ENCODE assay signal across 17 mouse cellular contexts in the genomic region with DNA sequence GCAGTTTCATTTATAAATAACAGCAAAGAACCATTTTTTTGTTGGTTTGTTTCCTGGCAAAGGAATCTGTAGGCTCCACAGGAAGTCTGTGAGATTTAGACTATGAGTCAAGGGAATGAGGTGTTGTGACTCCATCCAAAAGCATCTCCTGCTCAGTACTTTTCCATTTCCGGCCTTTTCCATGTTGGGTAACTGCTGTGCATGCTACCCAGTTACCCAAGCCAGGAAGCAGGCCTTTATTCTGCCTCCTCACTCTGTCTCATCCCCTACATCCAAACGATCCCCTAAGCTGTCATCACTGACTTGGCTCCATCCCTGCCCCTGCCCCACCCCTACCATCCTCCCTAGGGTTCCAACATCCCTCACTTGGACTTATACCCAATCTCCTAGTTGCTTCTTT. TPM values are rescaled to one million over a fixed set of nuclear protein-coding genes. Genes with fewer than 3 reads are reported as not detected.
A peak's percentile ranks its signal among the peaks of the same experiment; 100 is the strongest.
DNase-seq lines count a peak whose midpoint lies in the region; ATAC-seq and TF ChIP-seq lines count a peak whose summit lies in the region.
"Had no signal": no experiment of that assay in that cellular context is flagged by ENCODE, and none has a peak within 500 bp of the region (broad histone marks: within the 10 kb centered on the region; RNA-seq: fewer than 3 reads in every experiment).

No protein-coding gene starts in this region.

- peak; percentile 87 for ATAC-seq in frontal cortex, adult (ENCODE audit: low TSS enrichment)
- no peak for ATAC-seq in kidney, embryonic 15.5 days (replicated peaks; ENCODE audit: low FRiP score)
- ATAC-seq in megakaryocyte, adult 5-6 weeks (ENCODE audit: poor library complexity, severe bottlenecking): no peak
- ATAC-seq: forebrain, embryonic 16.5 days; midbrain, embryonic 16.5 days had no signal

- H3K9me3 ChIP-seq in kidney, embryonic 15.5 days (replicated peaks): no peaks in the 10 kb centered on the region
- no peaks in the 10 kb centered on the region for H3K9me3 ChIP-seq in megakaryocyte, embryonic 14.5 days
- H3K9me3 ChIP-seq: G1E had no signal

- no peaks in the 10 kb centered on the region for H3K79me2 ChIP-seq in myocyte (ENCODE audit: control insufficient read depth, insufficient read depth)

- TF ChIP-seq POLR2A in myocyte (IDR thresholded peaks at IDR 0.05; ENCODE audit: insufficient read length, low read depth): no peak

- H3K4me2 ChIP-seq in kidney, embryonic 15.5 days: no peak overlapping the region
- peak overlapping the region; percentile 65 for H3K4me2 ChIP-seq in myocyte (ENCODE audit: low read depth)
- H3K4me2 ChIP-seq: liver, embryonic 11.5 days had no signal

- H3K4me1 ChIP-seq in kidney, embryonic 15.5 days: peaks cover 19% of the 10 kb centered on the region
- peaks cover 58% of the 10 kb centered on the region for H3K4me1 ChIP-seq in megakaryocyte, embryonic 14.5 days

- 73% methylated on average over 2 of the region's 2 CpGs for WGBS in kidney, embryonic 15.5 days

- DNase-seq in frontal cortex, postnatal 10 days (ENCODE audit: low spot score in 2 of 2): no peak
- no peak for DNase-seq in kidney, postnatal 10 days
- no peak for DNase-seq in right cerebral cortex, postnatal 14 days
- DNase-seq: cerebellum, adult 9-10 months; embryo, embryonic 11 days; heart, postnatal 36 days; retina, postnatal 1 day had no signal

- no peak overlapping the region for H3K4me3 ChIP-seq in kidney, embryonic 15.5 days (replicated peaks)
- H3K4me3 ChIP-seq in megakaryocyte, embryonic 14.5 days (replicated peaks): peak overlapping the region; percentile 16
- H3K4me3 ChIP-seq in myocyte: no peak overlapping the region

- no peak overlapping the region for H3K9ac ChIP-seq in kidney, embryonic 15.5 days

- H3K27ac ChIP-seq in kidney, embryonic 15.5 days: 0 out of 2 replicates have a peak overlapping the region, but pooled peaks have one; percentile 1
- H3K27ac ChIP-seq: macrophage had no signal

- H3ac ChIP-seq in myocyte (ENCODE audit: control insufficient read depth, insufficient read length): no peak overlapping the region

- H3K27me3 ChIP-seq in kidney, embryonic 15.5 days: no peaks in the 10 kb centered on the region
- no peaks in the 10 kb centered on the region for H3K27me3 ChIP-seq in megakaryocyte, embryonic 14.5 days (replicated peaks)
- no peaks in the 10 kb centered on the region for H3K27me3 ChIP-seq in myocyte (ENCODE audit: control insufficient read depth, insufficient read depth, insufficient read length)

- H3K36me3 ChIP-seq in kidney, embryonic 15.5 days: no peaks in the 10 kb centered on the region
- H3K36me3 ChIP-seq in megakaryocyte, embryonic 14.5 days (replicated peaks; ENCODE audit: low read length): no peaks in the 10 kb centered on the region
- H3K36me3 ChIP-seq in myocyte (ENCODE audit: control insufficient read depth, insufficient read depth): no peaks in the 10 kb centered on the region
- H3K36me3 ChIP-seq: G1E had no signal

TF ChIP-seq in myocyte, 11 proteins besides CTCF, POLR2A, EP300 and RAD21:
- TF ChIP-seq CEBPB (IDR thresholded peaks at IDR 0.05; ENCODE audit: insufficient read depth, poor library complexity, severe bottlenecking) (0 out of 2 replicates have a peak, but pooled peaks have one; percentile 40), E2F4 (IDR thresholded peaks at IDR 0.05; ENCODE audit: insufficient read depth) (no peak)

RNA-seq across cellular contexts. Expression of a gene that starts 18.6 kb away (rescaled TPM):
- polyA plus RNA-seq in kidney, embryonic 15.5 days (2015; fragmentation: Nextera tagmentation; extraction: Ambion mirVana): 34.8 and 36.4 TPM in 2 replicates
- 35.2 and 38.7 TPM in 2 replicates for polyA plus RNA-seq in megakaryocyte, embryonic 14.5 days (2012; ENCODE audit: insufficient read depth, low replicate concordance)
- 51.4 and 51.8 TPM in 2 replicates for total RNA-seq in megakaryocyte, adult 5-6 weeks (2015)
- total RNA-seq in megakaryocyte, adult 5-6 weeks (2017): 36.6 and 37.1 TPM in 2 replicates
- 24.7 TPM for polyA plus RNA-seq in myocyte (2012; fragmentation: generic; extraction: Trizol)
